Mouse (Mus musculus): ENCODE results near the gene Ptprd.

DNA sequence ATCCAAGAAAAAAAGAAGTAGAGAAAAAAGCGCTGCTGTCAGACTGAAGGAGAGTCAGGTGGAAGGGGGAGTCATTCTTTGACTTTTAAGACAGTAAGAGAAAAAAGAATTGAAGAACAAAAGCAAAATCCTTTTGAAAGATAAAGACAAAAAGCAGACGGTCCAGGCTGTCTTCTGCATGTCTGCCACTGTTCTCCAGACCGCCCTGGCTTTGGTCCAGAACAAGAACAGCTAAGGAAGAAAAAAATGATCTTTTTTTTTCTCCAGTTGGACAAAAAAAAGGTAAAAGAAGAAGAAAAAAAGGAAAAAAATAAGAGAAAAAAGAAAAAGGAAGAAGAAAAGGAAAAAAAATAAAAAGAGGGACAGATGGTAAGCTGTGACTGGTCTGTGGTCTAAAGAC, 2073.9 kb downstream of the Ptprd start:
- TF ChIP-seq CTCF (conservative IDR thresholded peaks at IDR 0.05; ENCODE audit: low read length): no peak
- TF ChIP-seq NANOG (IDR thresholded peaks at IDR 0.05; ENCODE audit: borderline replicate concordance, low read length): no peak
- TF ChIP-seq POU5F1 (IDR thresholded peaks at IDR 0.05; ENCODE audit: borderline replicate concordance, low read length): no peak
